Mouse (Mus musculus) hindbrain, embryonic 12.5 days (tissue): ENCODE results near the gene Use1. TPM values are rescaled to one million over a fixed set of nuclear protein-coding genes. Genes with fewer than 3 reads are reported as not detected.
A peak's percentile ranks its signal among the peaks of the same experiment; 100 is the strongest.

ENCODE experiments used
- ATAC-seq: fragments of 200-750 bp; cut with Nextera tagmentation; 2 replicates; pipeline ENCODE4 v1.8.0; 2017; ENCODE audit warnings: moderate TSS enrichment; ENCODE audit not compliant: low FRiP score
- H3K27ac ChIP-seq: fragments of 300-500 bp; sonication (generic); 2 replicates; pipeline ENCODE4 v1.5.1; 2016; ENCODE audit warnings: mild to moderate bottlenecking
- H3K27me3 ChIP-seq: fragments of 300-500 bp; sonication (generic); 2 replicates; pipeline ENCODE4 v1.6.1; 2016; ENCODE audit warnings: mild to moderate bottlenecking
- H3K36me3 ChIP-seq: fragments of 300-500 bp; sonication (generic); 2 replicates; pipeline ENCODE4 v1.6.1; 2016; ENCODE audit warnings: mild to moderate bottlenecking
- H3K4me1 ChIP-seq: fragments of 300-500 bp; sonication (generic); 2 replicates; pipeline ENCODE4 v1.6.1; 2016
- H3K4me2 ChIP-seq: fragments of 300-500 bp; sonication (generic); replicated peaks from 2 replicates; pipeline ENCODE4 v1.6.1; 2016; ENCODE audit warnings: mild to moderate bottlenecking
- H3K4me3 ChIP-seq: fragments of 300-500 bp; sonication (generic); 2 replicates; pipeline ENCODE4 v1.5.1; 2016; ENCODE audit warnings: mild to moderate bottlenecking
- H3K9ac ChIP-seq: fragments of 300-500 bp; sonication (generic); 2 replicates; pipeline ENCODE4 v1.6.1; 2016; ENCODE audit warnings: mild to moderate bottlenecking, moderate library complexity
- H3K9me3 ChIP-seq: fragments of 300-500 bp; sonication (generic); replicated peaks from 2 replicates; pipeline ENCODE4 v1.6.1; 2016; ENCODE audit warnings: mild to moderate bottlenecking
- WGBS: fragments of 180-500 bp; shearing (Covaris S2); methylation state at CpG from one replicate; pipeline ENCODE4 v1.1.7; 2016; 5-methylcytosine and 5-hydroxymethylcytosine counted together
- polyA plus RNA-seq: library from polyadenylated mRNA; unstranded; fragments of >200 nt; fragmentation: Nextera tagmentation; extraction: Ambion mirVana; gene quantifications from 2 replicates; pipeline ENCODE4 v1.2.1, GENCODE M21; 2016

The Use1 gene
- polyA plus RNA-seq, 1 experiment from 2014 or later: 82.4 TPM

GRCm38 (mm10) chr8:71406099-71407015, 39.7 kb downstream of the Use1 start:
- under 1% methylated on average over 55 of the region's 55 CpGs for WGBS
- peaks cover 17% of the 10 kb centered on the region; the same call in 1 of the 2 replicates for H3K36me3 ChIP-seq

GRCm38 (mm10) chr8:71407441-71407840, 40.8 kb downstream of the Use1 start:
- Histone ChIP-seq H3K9ac (no peak overlapping the region), H3K4me3 (peak overlapping the region; percentile 49; the same call in 1 of the 2 replicates), H3K4me2 (peak overlapping the region; percentile 82; the same call in 1 of the 2 replicates), H3K9me3 (no peaks in the 10 kb centered on the region), H3K27me3 (no peaks in the 10 kb centered on the region), H3K27ac (no peak overlapping the region), H3K36me3 (peaks cover 17% of the 10 kb centered on the region; the same call in 1 of the 2 replicates), H3K4me1 (peaks cover 19% of the 10 kb centered on the region)
- 93% methylated on average over 14 of the region's 14 CpGs for WGBS
- no peak for ATAC-seq

More at GRCm38 (mm10) chr8:71406099-71407015, 39.7 kb downstream of the Use1 start:
- peak overlapping the region; percentile 82 for H3K4me2 ChIP-seq
- no peak overlapping the region for H3K27ac ChIP-seq
- peak overlapping the region; percentile 50 for H3K9ac ChIP-seq
- ATAC-seq: peak; percentile 74
- H3K27me3 ChIP-seq: no peaks in the 10 kb centered on the region
- peaks cover 16% of the 10 kb centered on the region for H3K4me1 ChIP-seq
- no peaks in the 10 kb centered on the region for H3K9me3 ChIP-seq
- H3K4me3 ChIP-seq: peak overlapping the region; percentile 49

GRCm38 (mm10) chr8:71408231-71408630, 41.6 kb downstream of the Use1 start:
- no peak overlapping the region for H3K9ac ChIP-seq
- no peaks in the 10 kb centered on the region for H3K27me3 ChIP-seq
- H3K4me3 ChIP-seq: no peak overlapping the region
- H3K27ac ChIP-seq: no peak overlapping the region
- ATAC-seq: no peak
- H3K9me3 ChIP-seq: no peaks in the 10 kb centered on the region
- 95% methylated on average over 4 of the region's 4 CpGs for WGBS
- H3K4me1 ChIP-seq: peaks cover 19% of the 10 kb centered on the region
- H3K4me2 ChIP-seq: no peak overlapping the region
- peaks cover 17% of the 10 kb centered on the region; the same call in 1 of the 2 replicates for H3K36me3 ChIP-seq

- no peak overlapping the region for H3K27ac ChIP-seq
- peaks cover 14% of the 10 kb centered on the region; the same call in 1 of the 2 replicates for H3K36me3 ChIP-seq
- ATAC-seq: no peak
- no peak overlapping the region for H3K4me3 ChIP-seq
- peaks cover 10% of the 10 kb centered on the region for H3K4me1 ChIP-seq
- no peak overlapping the region for H3K9ac ChIP-seq
- 46% methylated on average over 11 of the region's 11 CpGs for WGBS
- no peak overlapping the region for H3K4me2 ChIP-seq
- no peaks in the 10 kb centered on the region for H3K27me3 ChIP-seq
- H3K9me3 ChIP-seq: no peaks in the 10 kb centered on the region
Observed at GRCm38 (mm10) chr8:71411535-71412273, 45.1 kb downstream of the Use1 start.

Other genes starting within 250 kb of the Use1 start
- gene Myo9b, start 94.1 kb upstream of the Use1 start, polyA plus RNA-seq: 28.4 and 30.4 TPM in 2 replicates
- 51.2 and 52.6 TPM in 2 replicates for gene Haus8, start 93.9 kb upstream of the Use1 start, polyA plus RNA-seq
- 5.8 and 6.7 TPM in 2 replicates for gene Ocel1, start 4.5 kb downstream of the Use1 start, polyA plus RNA-seq
- gene Nr2f6, start 15.1 kb downstream of the Use1 start, polyA plus RNA-seq: 61.2 and 65.2 TPM in 2 replicates
- gene Ushbp1, start 29.0 kb downstream of the Use1 start, polyA plus RNA-seq: 5.7 and 6.8 TPM in 2 replicates
- 91.1 and 104 TPM in 2 replicates for gene Babam1, start 30.0 kb downstream of the Use1 start, polyA plus RNA-seq
- gene Ankle1, start 39.2 kb downstream of the Use1 start, polyA plus RNA-seq: 22.0 and 26.4 TPM in 2 replicates
- 107 and 108 TPM in 2 replicates for gene Abhd8, start 96.8 kb downstream of the Use1 start, polyA plus RNA-seq
- gene Mrpl34, start 98.1 kb downstream of the Use1 start, polyA plus RNA-seq: 194 and 214 TPM in 2 replicates
- 155 and 161 TPM in 2 replicates for gene Dda1, start 102.4 kb downstream of the Use1 start, polyA plus RNA-seq
- gene Ano8, start 119.1 kb downstream of the Use1 start, polyA plus RNA-seq: 18.0 and 19.6 TPM in 2 replicates
- gene Gtpbp3, start 121.3 kb downstream of the Use1 start, polyA plus RNA-seq: 15.3 and 16.5 TPM in 2 replicates
- 39.7 and 42.4 TPM in 2 replicates for gene Plvap, start 144.9 kb downstream of the Use1 start, polyA plus RNA-seq
- 0.67 and 0.70 TPM in 2 replicates for gene Ccdc194, start 158.9 kb downstream of the Use1 start, polyA plus RNA-seq
- gene Bst2, start 170.6 kb downstream of the Use1 start, polyA plus RNA-seq: 12.9 and 13.4 TPM in 2 replicates
- 51.7 and 58.4 TPM in 2 replicates for gene Mvb12a, start 176.1 kb downstream of the Use1 start, polyA plus RNA-seq
- gene Tmem221, start 192.0 kb downstream of the Use1 start, polyA plus RNA-seq: 0.18 and 0.56 TPM in 2 replicates
- not detected in 2 replicates for gene Nxnl1, start 199.8 kb downstream of the Use1 start, polyA plus RNA-seq
- 51.3 and 54.8 TPM in 2 replicates for gene Slc27a1, start 202.0 kb downstream of the Use1 start, polyA plus RNA-seq
- gene Pgls, start 225.3 kb downstream of the Use1 start, polyA plus RNA-seq: 197 and 202 TPM in 2 replicates
- gene Fam129c, start 230.8 kb downstream of the Use1 start, polyA plus RNA-seq: 5.3 and 6.3 TPM in 2 replicates
- 63.7 and 65.9 TPM in 2 replicates for gene Colgalt1, start 244.2 kb downstream of the Use1 start, polyA plus RNA-seq